Mouse (Mus musculus) frontal cortex, adult (tissue): ENCODE measurements around the gene Slfn8.
"Not testable (repeated sequence)": the region's sequence is repeated elsewhere in the genome, so short reads cannot be mapped to it uniquely, and the experiment has no call there.

Source experiments
- ATAC-seq: cut with Nextera tagmentation; 2 replicates; pipeline ENCODE4 v1.9.2; 2017; ENCODE audit warnings: mild to moderate bottlenecking, moderate library complexity, mixed read lengths; ENCODE audit not compliant: low TSS enrichment

Gene Slfn8

GRCm38 (mm10) chr11:83020621-83021020 is at the start of gene Slfn8:
Gene Slfn8, minus strand, starts transcription at chr11:83020810.
- no peak for ATAC-seq

GRCm38 (mm10) chr11:83067982-83068694 is 47.5 kb upstream of the Slfn8 start:
- no peak for ATAC-seq

GRCm38 (mm10) chr11:83066640-83067531 is 46.3 kb upstream of the Slfn8 start:
- ATAC-seq, result peak; percentile 87

GRCm38 (mm10) chr11:83065441-83066344 is 45.1 kb upstream of the Slfn8 start:
- ATAC-seq, result peak; percentile 12; the same call in 1 of the 2 replicates

- ATAC-seq, result no peak
Observed at GRCm38 (mm10) chr11:83064946-83065345, 44.3 kb upstream of the Slfn8 start, which contains the start of gene Slfn2. Gene Slfn2, plus strand, starts transcription at chr11:83065112.

- no peak for ATAC-seq
Observed at GRCm38 (mm10) chr11:83063941-83064349, 43.3 kb upstream of the Slfn8 start.

GRCm38 (mm10) chr11:83063126-83063525 is 42.5 kb upstream of the Slfn8 start:
- ATAC-seq, result no peak

GRCm38 (mm10) chr11:83061806-83062205 is 41.2 kb upstream of the Slfn8 start:
- no peak for ATAC-seq

- ATAC-seq, result peak; percentile 83
Observed at GRCm38 (mm10) chr11:83060412-83061020, 39.9 kb upstream of the Slfn8 start.

GRCm38 (mm10) chr11:83057863-83058262 is 37.3 kb upstream of the Slfn8 start:
- ATAC-seq, result peak; percentile 50; the same call in 1 of the 2 replicates

GRCm38 (mm10) chr11:83045642-83046041 is 25.0 kb upstream of the Slfn8 start:
- peak; percentile 94 for ATAC-seq

- ATAC-seq, result no peak
Observed at GRCm38 (mm10) chr11:83043891-83044290, 23.3 kb upstream of the Slfn8 start.

- ATAC-seq, result no peak
Observed at GRCm38 (mm10) chr11:83041000-83041399, 20.4 kb upstream of the Slfn8 start.

GRCm38 (mm10) chr11:83040325-83040724 is 19.7 kb upstream of the Slfn8 start:
- no peak for ATAC-seq

GRCm38 (mm10) chr11:83039796-83040195 is 19.2 kb upstream of the Slfn8 start:
- no peak for ATAC-seq

- no peak for ATAC-seq
Observed at GRCm38 (mm10) chr11:83039156-83039555, 18.5 kb upstream of the Slfn8 start.

- ATAC-seq, result not testable (repeated sequence)
Observed at GRCm38 (mm10) chr11:83038686-83039085, 18.1 kb upstream of the Slfn8 start.

GRCm38 (mm10) chr11:83019561-83020519 is 770 bp downstream of the Slfn8 start:
- ATAC-seq, result not testable (repeated sequence)

- ATAC-seq, result no peak
Observed at GRCm38 (mm10) chr11:83016093-83016492, 4.5 kb downstream of the Slfn8 start.

- no peak for ATAC-seq
Observed at GRCm38 (mm10) chr11:83013356-83013755, 7.3 kb downstream of the Slfn8 start.
